Mouse (Mus musculus) stomach, postnatal 0 days (tissue): ENCODE results near the gene Aox3. TPM values are rescaled to one million over a fixed set of nuclear protein-coding genes. Genes with fewer than 3 reads are reported as not detected.

Source experiments
- ATAC-seq: fragments of 200-750 bp; cut with Nextera tagmentation; 2 replicates; pipeline ENCODE4 v1.8.0; 2017; ENCODE audit not compliant: low FRiP score, low TSS enrichment
- DNase-seq: peaks from one replicate; pipeline ENCODE4 v3.0.0-alpha.2; 2016; ENCODE audit warnings: low spot score
- H3K27ac ChIP-seq: fragments of 300-500 bp; sonication (generic); replicated peaks from 2 replicates; pipeline ENCODE4 v1.5.1; 2014; ENCODE audit warnings: mild to moderate bottlenecking, control low read depth
- H3K27me3 ChIP-seq: fragments of 300-500 bp; sonication (generic); 2 replicates; pipeline ENCODE4 v1.6.1; 2014; ENCODE audit warnings: low read length; ENCODE audit not compliant: control insufficient read depth, insufficient read depth
- H3K36me3 ChIP-seq: fragments of 300-500 bp; sonication (generic); 2 replicates; pipeline ENCODE4 v1.6.1; 2014; ENCODE audit warnings: low read length, mixed read lengths; ENCODE audit not compliant: control insufficient read depth, insufficient read depth
- H3K4me1 ChIP-seq: fragments of 300-500 bp; sonication (generic); replicated peaks from 2 replicates; pipeline ENCODE4 v1.6.1; 2014; ENCODE audit warnings: antibody characterized with exemption; ENCODE audit not compliant: control insufficient read depth, insufficient read depth
- H3K4me2 ChIP-seq: fragments of 300-500 bp; sonication (generic); replicated peaks from 2 replicates; pipeline ENCODE4 v1.6.1; 2014; ENCODE audit warnings: low read depth, mild to moderate bottlenecking, control low read depth, moderate library complexity
- H3K4me3 ChIP-seq: fragments of 300-500 bp; sonication (generic); 2 replicates; pipeline ENCODE4 v1.5.1; 2014; ENCODE audit warnings: low read depth, low read length, control low read depth
- H3K9ac ChIP-seq: fragments of 300-500 bp; sonication (generic); 2 replicates; pipeline ENCODE4 v1.6.1; 2014; ENCODE audit warnings: mild to moderate bottlenecking, low read length, control low read depth, mixed read lengths
- H3K9me3 ChIP-seq: fragments of 300-500 bp; sonication (generic); 2 replicates; pipeline ENCODE4 v1.6.1; 2016; ENCODE audit warnings: low read length; ENCODE audit not compliant: control insufficient read depth
- CTCF ChIP-seq: IDR thresholded peaks from 2 replicates; pipeline ENCODE4 v1.5.1; 2016; ENCODE audit warnings: antibody characterized with exemption, low read depth, mild to moderate bottlenecking, moderate library complexity
- EP300 ChIP-seq: optimal IDR thresholded peaks from 2 replicates; pipeline ENCODE3; 2016; ENCODE audit warnings: antibody characterized with exemption
- WGBS: fragments of 180-500 bp; shearing (Covaris S2); extraction: QIAGEN DNeasy Blood & Tissue Kit; methylation state at CpG from one replicate; pipeline ENCODE4 v1.1.7; 2014; 5-methylcytosine and 5-hydroxymethylcytosine counted together
- polyA plus RNA-seq: library from polyadenylated mRNA; unstranded; fragments of >200 nt; fragmentation: Nextera tagmentation; extraction: Ambion mirVana; gene quantifications from 2 replicates; pipeline ENCODE4 v1.2.1, GENCODE M21; 2015

The Aox3 gene
- polyA plus RNA-seq, 1 experiment from 2014 or later = 0.62 TPM

DNA sequence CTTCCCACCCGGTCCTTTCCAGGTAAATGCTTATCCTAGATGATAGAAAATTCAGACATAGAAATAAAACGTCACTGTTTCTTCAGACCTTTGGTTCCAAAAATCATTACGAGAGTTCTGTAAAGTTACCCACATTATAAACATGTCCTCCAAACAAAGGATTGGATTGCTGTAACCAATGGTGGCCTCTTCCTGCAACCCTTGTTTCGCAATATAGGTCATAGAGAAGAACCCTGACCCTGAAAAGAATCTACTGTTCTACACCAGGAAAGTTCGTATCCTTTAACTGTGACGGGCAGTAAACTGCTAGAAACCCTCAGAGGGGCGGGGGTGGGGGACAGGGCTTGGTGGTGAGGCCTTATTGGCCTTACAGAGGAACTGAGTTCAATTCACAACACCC lies 99.9 kb downstream of the Aox3 start:
- Histone ChIP-seq H3K4me3 (no peak overlapping the region), H3K9ac (no peak overlapping the region), H3K36me3 (no peaks in the 10 kb centered on the region), H3K4me1 (no peaks in the 10 kb centered on the region), H3K27ac (no peak overlapping the region), H3K4me2 (no peak overlapping the region), H3K27me3 (no peaks in the 10 kb centered on the region), H3K9me3 (no peaks in the 10 kb centered on the region)
- TF ChIP-seq CTCF (no peak), EP300 (no peak)
- 74% methylated on average over 7 of the region's 7 CpGs for WGBS
- DNase-seq (no peak), ATAC-seq (no peak)

DNA sequence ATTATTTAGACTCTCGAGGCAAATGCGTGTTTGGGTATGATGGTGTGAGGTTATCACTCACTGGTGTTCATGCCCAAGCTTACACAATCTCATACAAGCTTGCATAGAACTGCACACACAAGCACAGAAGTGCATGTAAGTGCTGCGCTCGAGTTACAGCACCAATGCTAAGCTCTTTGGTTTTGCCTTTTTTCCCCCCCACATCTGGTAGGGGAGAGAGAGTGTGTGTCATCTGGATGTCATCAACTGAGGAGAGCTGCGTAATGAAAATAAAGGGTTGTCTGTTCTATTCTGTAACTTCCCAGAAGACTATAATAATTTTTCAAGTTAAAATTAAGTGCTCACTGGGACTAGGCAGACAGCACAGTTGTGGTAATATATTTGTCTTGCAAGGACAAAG lies 100.9 kb downstream of the Aox3 start:
- no peak for DNase-seq
- H3K27ac ChIP-seq = no peak overlapping the region
- H3K4me1 ChIP-seq = no peaks in the 10 kb centered on the region
- no peak for ATAC-seq
- no peaks in the 10 kb centered on the region for H3K36me3 ChIP-seq
- TF ChIP-seq CTCF = no peak
- no peak for TF ChIP-seq EP300
- no peaks in the 10 kb centered on the region for H3K27me3 ChIP-seq
- no peaks in the 10 kb centered on the region for H3K9me3 ChIP-seq
- 78% methylated on average over 5 of the region's 5 CpGs for WGBS
- H3K4me3 ChIP-seq = no peak overlapping the region
- no peak overlapping the region for H3K4me2 ChIP-seq
- H3K9ac ChIP-seq = no peak overlapping the region

DNA sequence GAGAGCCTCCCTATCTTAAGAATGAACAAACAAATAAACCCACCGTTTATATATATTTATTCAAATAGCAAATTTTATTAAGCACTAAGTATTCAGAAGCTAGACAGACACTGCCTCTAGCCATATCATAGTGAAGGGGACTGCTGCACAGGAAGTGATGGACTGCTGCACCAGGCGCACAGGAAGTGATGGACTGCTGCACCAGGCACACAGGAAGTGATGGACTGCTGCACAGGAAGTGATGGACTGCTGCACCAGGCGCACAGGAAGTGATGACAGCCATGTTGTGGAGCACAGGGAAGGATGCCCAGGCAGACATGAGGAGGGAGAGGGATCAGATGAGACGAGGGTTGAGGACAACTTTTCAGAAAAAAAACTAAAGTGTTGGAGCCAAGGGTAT lies 102.4 kb downstream of the Aox3 start:
- ATAC-seq (no peak), DNase-seq (no peak)
- Histone ChIP-seq H3K4me3 (no peak overlapping the region), H3K27ac (no peak overlapping the region), H3K27me3 (no peaks in the 10 kb centered on the region), H3K9me3 (no peaks in the 10 kb centered on the region), H3K4me1 (no peaks in the 10 kb centered on the region), H3K4me2 (no peak overlapping the region), H3K9ac (no peak overlapping the region), H3K36me3 (no peaks in the 10 kb centered on the region)
- WGBS = 89% methylated on average over 4 of the region's 4 CpGs
- TF ChIP-seq EP300 (no peak), CTCF (no peak)

DNA sequence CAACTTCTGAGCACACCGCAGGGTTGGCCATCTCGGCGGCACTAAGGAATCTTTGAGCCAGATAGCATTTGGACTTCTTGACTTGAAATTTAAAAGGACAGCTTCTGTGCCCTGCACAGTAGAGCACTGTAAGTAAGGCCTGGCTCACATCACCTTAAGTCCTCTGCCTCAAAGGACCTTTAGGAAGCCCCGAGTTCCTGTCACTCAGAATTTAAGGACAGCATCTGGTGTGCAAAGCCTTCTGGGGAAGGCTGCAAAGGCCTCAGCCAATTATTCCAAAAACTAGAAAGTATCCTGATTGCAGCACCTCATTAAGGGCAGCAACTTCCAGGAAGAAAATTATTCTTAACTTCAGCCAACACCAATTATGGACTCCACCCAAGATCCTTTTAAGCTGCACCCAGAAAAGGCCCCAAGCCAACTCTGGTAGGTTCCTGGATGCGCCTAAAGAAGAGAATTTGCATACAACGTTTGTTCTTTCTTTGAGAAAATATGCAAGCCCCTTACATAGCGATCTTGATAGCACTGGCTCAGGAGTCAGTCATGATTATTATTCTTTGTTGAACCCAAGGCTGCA lies 103.1 kb downstream of the Aox3 start:
- ATAC-seq = no peak
- Histone ChIP-seq H3K4me2 (no peak overlapping the region), H3K9me3 (no peaks in the 10 kb centered on the region), H3K27ac (no peak overlapping the region), H3K27me3 (no peaks in the 10 kb centered on the region), H3K4me3 (no peak overlapping the region), H3K9ac (no peak overlapping the region), H3K4me1 (no peaks in the 10 kb centered on the region), H3K36me3 (no peaks in the 10 kb centered on the region)
- TF ChIP-seq EP300 (no peak), CTCF (no peak)
- no peak for DNase-seq
- WGBS = 84% methylated on average over 7 of the region's 7 CpGs

- 62% methylated on average over 6 of the region's 6 CpGs for WGBS
- ATAC-seq (no peak), DNase-seq (no peak)
- Histone ChIP-seq H3K4me1 (no peaks in the 10 kb centered on the region), H3K4me3 (no peak overlapping the region), H3K27me3 (no peaks in the 10 kb centered on the region), H3K4me2 (no peak overlapping the region), H3K9ac (no peak overlapping the region), H3K36me3 (no peaks in the 10 kb centered on the region), H3K27ac (no peak overlapping the region), H3K9me3 (no peaks in the 10 kb centered on the region)
- TF ChIP-seq CTCF = no peak
- TF ChIP-seq EP300 = no peak
Measured at GRCm38 (mm10) chr1:58221070-58221469, 108.1 kb downstream of the Aox3 start.

- H3K4me1 ChIP-seq = no peaks in the 10 kb centered on the region
- H3K4me3 ChIP-seq = no peak overlapping the region
- H3K27me3 ChIP-seq = no peaks in the 10 kb centered on the region
- 71% methylated on average over 5 of the region's 5 CpGs for WGBS
- TF ChIP-seq EP300 (no peak), CTCF (no peak)
- H3K9ac ChIP-seq = no peak overlapping the region
- H3K9me3 ChIP-seq = no peaks in the 10 kb centered on the region
- no peak overlapping the region for H3K4me2 ChIP-seq
- no peak for DNase-seq
- ATAC-seq = no peak
- H3K27ac ChIP-seq = no peak overlapping the region
- no peaks in the 10 kb centered on the region for H3K36me3 ChIP-seq
Measured at GRCm38 (mm10) chr1:58221879-58222278, 108.9 kb downstream of the Aox3 start.
